Mouse (Mus musculus) stomach, postnatal 0 days (tissue): ENCODE measurements around the gene Sdsl.

Experiments used
- CTCF ChIP-seq: IDR thresholded peaks from 2 replicates; pipeline ENCODE4 v1.5.1; 2016; ENCODE audit warnings: antibody characterized with exemption, low read depth, mild to moderate bottlenecking, moderate library complexity
- EP300 ChIP-seq: optimal IDR thresholded peaks from 2 replicates; pipeline ENCODE3; 2016; ENCODE audit warnings: antibody characterized with exemption

- TF ChIP-seq CTCF = no peak
- TF ChIP-seq EP300 = no peak
These were observed 41.5 kb upstream of the Sdsl start for GRCm38 (mm10) chr5:120514031-120514677.
